Mouse (Mus musculus): Measurements from ENCODE around the gene Eno1.
"Not testable (repeated sequence)": the region's sequence is repeated elsewhere in the genome, so short reads cannot be mapped to it uniquely, and the experiment has no call there.

Eno1 gene

DNA sequence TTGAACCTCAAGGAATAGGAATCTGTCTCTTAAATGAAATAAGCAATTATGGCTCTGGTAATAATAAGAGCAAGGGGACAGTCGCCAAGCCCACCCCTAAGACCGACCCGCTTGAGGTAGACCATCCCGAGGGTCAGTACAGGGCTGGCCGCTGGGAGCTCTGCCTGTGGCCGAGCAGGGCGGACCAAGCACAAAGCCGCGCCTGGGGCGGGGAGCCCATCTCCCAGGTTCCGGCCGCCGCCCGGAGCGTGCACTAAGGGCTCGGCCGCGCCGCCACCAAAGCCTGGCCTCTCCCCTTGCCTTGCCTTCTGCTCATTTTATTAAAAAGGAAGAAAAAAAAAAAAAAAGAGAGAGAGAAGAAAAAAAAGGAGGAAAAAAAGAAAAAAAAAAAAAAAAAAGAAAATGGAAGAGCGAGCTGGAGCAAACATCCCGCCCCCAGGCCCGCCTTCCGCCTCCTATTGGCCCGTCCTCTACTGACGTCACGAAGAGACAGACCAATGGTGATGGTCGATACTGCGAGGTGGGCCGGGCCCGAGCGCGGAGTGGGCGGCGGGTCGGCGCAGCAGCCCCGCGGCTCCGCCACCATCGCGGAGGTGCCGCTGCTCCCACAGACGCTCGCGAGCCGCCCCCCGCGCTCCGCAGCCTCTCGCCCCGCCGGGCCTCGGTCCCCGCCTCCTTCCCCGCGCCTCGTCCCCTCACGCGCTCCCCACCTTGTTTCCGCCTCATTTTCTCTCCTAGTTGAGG, 44.7 kb downstream of the Eno1 start, which contains the start of gene Rere:
Gene Rere, plus strand, starts transcription at position 629 of the 744 bp plus-strand sequence.
- peak; percentile 100 for DNase-seq (ENCODE audit: low spot score)

DNA sequence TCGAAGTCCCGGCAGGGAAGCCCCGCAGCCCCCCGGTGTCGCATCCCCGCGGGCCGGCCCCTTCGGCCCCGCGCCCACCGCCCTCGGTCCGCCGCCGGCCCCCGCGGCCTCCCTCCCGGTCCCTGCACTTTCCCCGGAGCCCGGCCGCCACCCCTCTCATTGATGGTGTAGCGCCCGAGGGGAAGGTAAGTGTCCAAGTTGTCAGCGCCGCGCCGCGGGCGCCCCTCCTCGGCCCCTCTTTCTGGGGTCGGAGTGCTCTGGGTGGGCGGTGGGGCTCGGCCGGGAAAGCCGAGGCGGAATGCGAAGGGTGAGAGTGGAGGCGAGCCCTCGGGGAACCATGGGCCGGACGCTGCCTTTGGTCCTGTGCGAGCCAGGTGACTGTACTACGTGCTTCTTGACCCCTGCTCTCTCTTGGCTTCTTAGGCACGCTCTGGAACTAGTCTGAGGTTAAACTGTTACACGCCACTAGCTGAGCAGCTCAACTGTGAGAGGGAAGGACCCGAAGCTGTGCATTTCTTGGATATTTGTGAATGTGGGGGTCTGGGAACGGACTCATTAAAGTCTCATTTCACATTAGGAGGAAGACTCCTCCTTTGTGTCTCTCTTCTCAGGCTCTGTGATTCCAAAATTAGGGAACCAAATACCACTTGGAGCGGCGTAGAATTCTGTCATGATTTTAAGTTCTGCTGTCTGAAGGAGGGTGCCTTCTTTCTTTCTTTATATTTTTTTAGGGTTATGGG, 45.5 kb downstream of the Eno1 start:
- DNase-seq (ENCODE audit: low spot score), result peak; percentile 42

DNA sequence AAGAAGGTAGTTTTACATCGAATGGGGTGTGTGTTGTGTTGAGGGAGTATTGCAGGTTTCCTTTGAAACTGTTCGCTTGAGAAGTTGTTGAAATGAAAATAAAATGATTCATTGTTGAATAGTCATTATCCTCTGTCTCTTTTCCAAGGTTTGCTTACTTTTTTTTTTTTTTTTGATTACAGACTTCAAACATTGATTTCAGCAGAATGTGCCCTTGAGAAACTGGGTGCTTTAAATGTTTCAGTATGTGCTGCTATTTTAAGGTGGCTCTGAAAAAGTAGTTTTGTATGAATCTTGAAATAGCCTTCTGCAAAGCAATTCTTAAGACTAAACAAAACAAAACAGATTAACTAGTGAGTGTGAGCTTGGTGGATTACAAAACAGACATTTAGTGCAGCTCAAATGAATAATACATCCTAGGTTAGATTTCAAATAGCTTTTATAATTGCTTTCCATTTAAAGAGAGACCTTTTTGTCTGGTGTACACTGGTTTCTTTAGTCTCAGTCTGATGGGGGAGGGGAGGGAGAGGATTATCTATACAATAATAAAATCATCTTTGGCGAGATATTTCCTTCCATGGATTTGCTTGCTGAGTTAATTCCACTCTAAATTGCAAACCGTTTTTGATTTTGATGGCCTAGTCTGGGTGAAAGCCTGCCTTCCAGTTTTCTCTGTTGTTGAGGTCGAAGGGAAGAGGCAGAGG, 46.3 kb downstream of the Eno1 start:
- no peak for DNase-seq (ENCODE audit: low spot score)

DNA sequence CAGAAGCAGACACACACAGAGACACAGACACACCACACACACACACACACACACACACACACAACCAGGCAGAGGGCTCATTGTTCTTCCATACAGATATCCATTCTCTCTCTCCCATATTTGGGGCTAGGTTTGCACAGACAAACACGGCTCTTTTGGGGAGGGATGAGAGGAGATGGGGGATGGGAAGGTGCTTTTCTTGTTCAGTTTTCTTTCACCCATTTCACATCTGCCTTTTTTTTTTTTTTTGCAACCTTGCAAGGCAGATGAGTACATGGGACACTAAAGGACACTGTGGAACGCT, 46.8 kb downstream of the Eno1 start:
- DNase-seq (ENCODE audit: low spot score), result no peak

DNA sequence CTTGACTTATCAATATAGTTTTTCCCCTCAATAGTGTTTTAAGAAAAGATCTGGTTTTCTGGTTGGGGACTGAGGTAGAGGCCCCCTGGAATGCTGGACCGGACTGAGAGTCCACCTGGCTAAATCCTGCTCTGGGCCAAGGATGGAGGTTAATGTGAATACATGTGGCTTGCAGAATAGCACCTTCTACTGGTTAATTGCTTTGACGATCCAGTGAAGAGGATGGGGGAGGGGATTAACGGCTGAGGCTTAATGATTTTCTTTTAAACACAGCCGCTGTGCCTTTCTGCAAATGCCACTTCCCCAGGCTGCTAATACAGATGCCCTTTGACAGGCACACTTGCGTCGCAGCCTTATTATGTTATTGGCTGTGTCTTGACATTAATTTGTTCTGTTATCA, 47.5 kb downstream of the Eno1 start:
- DNase-seq (ENCODE audit: low spot score), result no peak

DNA sequence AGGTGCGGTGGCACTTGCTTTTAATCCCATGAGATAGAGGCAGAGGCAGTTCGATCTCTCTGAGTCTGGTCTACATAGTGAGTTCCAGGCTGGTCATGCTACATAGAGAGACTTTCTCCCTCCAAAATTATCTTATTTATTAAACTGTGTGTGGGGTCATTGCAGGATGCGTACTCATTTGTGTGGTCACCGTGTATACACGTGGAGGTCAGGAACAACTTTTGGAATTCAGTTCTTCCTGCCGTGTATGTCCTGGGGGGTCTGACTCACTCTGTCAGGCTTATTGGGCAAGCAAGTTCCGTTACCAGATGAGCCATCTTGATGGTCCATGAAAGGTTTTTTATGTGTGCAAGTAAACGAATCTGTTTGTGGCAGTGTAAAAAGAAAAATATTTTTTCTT, 50.5 kb downstream of the Eno1 start:
- no peak for DNase-seq (ENCODE audit: low spot score)

DNA sequence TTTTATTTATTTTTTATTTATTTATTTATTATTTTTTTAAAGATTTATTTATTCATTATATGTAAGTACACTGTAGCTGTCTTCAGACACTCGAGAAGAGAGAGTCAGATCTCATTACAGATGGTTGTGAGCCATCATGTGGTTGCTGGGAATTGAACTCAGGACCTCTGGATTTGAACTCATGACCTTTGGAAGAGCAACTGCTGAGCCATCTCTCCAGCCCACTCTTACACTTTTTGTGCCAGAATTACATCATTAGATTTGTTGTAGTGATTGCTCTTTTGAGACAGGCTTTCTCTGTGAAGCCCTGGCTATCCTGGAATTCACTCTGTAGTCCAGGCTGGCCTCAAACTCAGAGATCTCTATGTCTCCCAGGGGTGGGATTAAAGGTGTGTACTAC, 50.9 kb downstream of the Eno1 start:
- not testable (repeated sequence) for DNase-seq (ENCODE audit: low spot score)

DNA sequence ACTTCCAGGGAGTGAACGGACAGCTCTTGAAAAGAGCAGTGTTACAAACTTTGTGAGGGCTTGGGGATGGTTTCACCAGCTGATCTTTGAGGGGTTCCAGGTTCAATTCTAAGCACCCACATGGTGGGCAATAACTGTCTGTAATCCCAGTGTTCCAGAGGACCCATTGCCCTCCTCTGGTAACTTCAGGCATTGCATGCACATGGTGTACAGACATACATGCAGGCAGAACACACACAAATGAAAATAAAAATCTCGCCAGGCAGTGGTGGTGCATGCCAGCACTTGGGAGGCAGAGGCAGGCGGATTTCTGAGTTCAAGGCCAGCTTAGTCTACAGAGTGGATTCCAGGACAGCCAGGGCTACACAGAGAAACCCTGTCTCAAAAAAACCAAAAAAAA, 55.4 kb downstream of the Eno1 start:
- no peak for DNase-seq (ENCODE audit: low spot score)

DNA sequence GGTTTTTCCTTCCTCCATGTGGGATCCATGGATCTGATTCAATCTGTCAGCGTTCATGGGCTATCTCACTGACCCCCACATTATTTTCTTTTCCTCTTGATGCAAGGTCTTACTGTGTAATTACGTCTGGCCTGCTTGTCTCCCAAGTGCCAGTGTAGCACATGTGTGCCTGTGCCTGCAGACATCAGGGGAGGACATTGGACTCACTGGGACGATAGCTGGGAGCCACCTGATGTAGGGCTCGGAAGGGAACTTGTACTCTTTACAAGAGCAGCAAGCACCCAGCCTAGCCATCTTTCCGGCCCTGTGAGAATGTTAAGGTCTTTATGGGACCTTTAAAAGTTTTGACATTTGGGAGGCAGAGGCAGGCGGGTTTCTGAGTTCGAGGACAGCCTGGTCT, 58.3 kb downstream of the Eno1 start:
- no peak for DNase-seq (ENCODE audit: low spot score)

DNA sequence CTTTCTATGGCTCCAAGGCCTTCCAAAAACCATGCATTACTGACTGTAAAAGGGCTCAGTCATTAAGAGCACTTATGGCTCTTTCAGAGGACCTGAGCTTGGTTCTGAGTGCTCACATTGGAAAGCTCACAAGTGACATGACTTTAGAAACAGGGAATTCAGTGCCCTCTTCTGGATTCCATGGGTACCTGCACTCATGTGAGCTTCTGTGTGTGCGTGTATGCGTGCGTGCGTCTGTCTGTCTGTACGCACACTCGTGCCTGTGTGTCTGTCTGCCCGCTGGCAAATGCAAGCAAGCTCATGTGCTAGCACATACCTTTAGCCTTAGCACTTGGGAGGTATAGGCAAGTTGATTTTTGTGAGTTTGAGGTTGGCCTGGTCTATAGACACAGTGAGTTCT, 59.4 kb downstream of the Eno1 start:
- DNase-seq (ENCODE audit: low spot score), result no peak
